Mouse (Mus musculus): ENCODE data around the gene Ptp4a2.

The Ptp4a2 gene

DNA sequence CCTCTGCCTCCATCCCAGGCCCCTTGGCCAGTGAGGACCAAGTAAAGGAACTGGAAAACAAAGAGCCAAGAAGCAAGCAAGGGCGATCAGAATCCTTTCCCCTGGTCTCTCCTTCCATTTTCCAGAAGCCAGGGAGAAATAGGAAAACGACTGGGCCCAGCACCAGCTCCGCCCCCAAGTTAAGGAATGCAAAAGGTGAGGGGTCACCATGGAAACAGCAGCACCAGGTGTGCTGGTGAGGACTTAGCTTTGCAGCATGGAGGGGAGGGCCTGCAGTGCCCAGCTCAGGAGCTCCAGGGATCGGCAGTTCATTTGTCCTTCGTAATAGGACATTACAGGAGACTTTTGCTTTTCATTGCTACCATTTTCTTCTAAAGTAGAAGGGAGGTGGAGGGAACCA lies 13.0 kb upstream of the Ptp4a2 start:
- no peak for DNase-seq (ENCODE audit: low spot score)

DNA sequence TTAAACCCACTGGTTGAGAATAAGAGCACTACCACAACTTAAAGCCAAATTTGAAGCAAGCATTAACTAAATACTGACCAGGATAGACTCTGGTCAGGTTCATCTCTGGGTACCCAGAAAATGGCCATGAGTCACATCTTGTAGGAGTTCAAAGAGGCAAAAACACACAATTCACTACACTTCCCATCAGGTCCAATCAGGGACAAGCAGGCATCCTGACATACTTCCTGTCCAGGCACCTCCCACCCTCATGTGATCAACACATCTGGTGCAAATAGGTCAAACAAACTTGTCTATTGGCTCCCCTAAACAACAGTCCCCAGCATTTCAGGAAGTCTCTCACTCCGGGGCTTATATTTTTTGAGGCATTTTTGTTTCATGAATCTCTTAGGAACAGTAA lies 7.7 kb upstream of the Ptp4a2 start:
- DNase-seq (ENCODE audit: low spot score): no peak

DNA sequence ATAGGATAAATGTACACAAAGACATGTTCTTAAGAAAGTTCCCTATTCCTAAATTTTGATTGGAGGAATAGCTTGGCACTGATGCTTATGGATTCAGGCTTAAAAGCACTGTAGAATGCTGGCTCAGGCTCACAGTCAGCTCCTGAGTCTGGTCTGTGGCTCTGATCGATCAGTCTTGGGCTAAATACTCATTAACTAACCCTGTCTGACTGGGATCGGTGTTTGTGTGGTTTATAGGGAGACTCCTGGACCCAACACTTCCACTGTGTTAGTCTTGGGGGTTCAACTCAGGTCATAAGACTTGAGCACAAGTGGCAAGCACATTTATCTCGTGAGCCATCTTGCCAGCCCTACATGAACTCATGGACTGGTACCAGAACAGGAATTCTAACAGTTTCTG lies 6.0 kb upstream of the Ptp4a2 start:
- DNase-seq (ENCODE audit: low spot score): no peak

DNA sequence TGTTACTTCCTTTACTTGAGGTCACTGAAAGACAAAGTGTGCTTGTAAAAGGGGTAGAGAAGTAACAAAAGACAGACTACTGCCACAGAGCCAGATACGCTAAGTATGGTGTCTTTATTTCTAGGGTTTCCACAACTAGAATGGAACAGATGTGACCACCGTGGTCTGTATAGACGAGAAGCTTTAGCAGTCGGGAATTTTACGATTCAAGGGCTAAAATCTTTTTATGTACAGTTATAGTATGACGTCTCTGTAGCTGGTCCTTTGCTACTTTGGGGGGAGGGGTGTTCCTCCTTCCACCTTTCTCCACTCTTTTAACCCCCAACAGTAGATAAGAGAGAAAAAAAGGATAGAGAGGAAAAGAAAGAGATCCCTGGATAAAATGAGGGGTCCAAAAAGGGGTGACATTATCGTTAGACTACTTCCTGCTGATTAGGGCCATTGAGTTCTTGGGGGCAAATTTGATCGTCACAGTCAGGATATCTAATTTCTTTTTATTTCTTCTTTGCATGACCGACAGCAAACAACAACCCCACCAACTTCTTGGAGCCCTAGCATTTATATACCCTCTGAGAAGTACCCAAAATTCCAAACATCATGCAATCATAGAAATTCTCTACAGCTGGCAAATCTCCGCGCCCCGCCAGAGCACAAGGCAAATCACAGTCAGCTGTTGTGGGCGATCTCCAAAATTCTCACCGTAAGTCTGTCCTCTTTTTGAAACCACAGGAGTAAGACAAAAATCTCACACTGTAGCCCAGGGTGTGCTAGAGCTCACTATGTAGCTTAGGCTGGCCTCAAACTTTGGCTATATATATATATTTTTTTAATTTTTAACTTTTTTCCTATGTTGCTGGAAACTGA lies 818 bp downstream of the Ptp4a2 start:
- no peak for DNase-seq (ENCODE audit: low spot score)

DNA sequence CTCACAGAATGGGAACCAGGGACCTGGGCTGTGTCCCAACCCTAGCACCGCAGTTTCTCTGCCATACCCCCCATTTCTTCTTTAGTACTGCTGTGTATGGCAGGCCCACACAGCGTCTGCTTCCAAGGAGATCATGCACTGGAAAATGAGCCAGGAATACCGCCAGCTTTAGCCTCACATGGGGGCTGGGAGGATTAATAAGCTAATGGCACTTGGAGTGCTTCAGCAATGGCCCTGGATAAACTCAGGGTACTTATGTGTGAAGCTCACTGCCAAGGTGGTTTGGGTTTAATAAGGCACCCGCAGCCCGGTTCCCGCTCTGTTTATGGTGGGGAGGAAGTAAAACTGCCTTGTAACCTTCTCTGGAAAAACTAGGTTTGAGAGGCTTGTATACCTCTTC lies 6.6 kb downstream of the Ptp4a2 start:
- no peak for DNase-seq (ENCODE audit: low spot score)

DNA sequence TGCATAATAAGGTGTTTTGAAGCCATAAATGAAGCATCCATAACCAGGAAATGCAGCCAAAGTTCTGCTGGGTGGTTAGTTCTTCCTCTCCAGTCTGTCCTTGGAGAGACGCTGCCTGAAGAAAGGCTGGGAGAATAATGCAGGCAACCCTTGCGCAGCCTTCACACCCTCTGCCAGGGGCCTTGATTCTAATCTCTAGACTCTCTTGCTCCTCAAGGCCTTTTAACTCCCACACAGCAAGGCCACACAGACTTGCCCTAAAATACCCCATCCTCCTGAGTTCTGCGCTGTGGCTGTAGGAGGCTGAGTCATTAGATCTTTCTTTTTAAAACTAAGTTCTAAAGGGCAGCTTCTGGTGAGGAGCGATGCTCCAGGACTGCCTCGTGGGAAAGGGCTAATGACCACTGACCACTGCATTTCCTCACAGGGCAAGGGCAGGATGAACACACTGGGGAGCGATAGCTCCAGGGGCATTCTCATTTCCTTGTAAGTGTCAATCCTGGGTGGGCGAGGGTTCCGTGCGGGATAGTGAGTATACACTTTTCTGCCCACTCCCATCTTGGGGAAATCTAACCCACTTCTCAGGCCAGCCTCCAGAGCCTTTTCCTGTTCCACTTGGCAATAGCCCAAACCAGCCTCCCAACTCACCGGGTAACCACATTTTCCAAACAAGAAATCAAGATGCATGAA lies 7.6 kb downstream of the Ptp4a2 start:
- peak; percentile 77 for DNase-seq (ENCODE audit: low spot score)

DNA sequence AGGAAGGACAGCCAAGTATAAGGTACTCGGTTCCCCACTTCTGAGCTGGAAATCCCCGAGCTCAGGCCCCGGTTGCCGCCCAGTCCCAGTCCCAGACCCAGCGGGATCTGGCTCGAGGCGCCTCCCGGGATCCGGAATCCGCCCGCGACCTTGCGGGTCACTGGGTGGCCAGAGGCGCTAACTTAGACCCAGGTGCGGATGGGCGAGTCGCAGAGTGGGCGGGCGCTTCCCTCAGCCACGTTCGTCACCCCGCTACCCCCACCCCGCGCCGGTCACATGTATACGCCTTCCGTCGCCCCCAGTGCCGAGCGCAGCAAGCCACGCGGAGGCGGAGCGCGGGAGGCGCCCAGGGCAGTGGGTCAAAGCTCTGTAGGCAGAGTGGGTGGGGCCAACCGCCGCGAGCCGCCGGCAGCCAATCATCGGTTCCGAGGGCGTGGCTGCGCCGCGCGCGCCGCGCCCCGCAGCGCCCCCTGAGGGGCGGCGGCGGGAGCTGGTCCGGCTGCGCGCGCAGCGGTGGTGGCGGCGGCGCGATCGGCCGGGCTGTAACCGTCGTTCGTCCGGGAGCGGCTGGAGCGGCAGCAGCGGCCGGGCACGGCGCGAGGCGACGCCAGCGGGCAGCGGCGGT lies 8.8 kb downstream of the Ptp4a2 start:
- DNase-seq (ENCODE audit: low spot score): peak; percentile 98

DNA sequence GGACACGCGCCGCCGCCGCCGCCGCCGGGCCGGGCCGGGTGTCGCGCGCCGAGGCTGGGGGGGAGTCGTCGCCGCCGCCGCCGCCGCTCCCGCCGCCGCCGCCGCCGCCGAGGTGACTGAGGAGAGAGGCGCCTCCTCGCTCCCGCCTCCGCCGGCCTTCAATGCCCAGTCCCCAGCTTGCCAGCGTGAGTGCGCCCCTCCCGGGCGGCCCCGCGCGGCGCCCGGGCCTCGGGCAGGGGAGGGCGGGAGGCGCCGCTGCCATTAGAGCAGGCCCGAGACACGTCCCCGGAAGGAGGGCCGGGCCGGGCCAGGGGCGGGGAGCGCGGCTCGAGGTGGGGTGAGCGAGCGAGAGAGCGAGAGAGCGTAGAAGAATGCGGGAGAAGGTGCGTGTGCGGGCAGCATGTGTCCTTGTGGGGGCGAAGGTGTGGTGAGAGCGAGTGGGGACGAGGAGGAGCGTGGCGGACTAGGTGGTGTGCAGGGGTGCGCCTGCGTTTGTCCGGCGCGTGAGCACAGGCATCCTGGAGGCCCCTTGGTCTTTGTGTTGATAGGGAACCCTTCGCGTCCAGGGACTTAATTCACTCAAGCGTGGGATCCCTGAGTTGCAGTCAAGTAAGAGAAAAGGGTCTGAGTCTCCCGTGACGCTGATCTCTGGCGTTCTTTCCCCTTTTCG lies 9.5 kb downstream of the Ptp4a2 start:
- DNase-seq (ENCODE audit: low spot score): peak; percentile 85

DNA sequence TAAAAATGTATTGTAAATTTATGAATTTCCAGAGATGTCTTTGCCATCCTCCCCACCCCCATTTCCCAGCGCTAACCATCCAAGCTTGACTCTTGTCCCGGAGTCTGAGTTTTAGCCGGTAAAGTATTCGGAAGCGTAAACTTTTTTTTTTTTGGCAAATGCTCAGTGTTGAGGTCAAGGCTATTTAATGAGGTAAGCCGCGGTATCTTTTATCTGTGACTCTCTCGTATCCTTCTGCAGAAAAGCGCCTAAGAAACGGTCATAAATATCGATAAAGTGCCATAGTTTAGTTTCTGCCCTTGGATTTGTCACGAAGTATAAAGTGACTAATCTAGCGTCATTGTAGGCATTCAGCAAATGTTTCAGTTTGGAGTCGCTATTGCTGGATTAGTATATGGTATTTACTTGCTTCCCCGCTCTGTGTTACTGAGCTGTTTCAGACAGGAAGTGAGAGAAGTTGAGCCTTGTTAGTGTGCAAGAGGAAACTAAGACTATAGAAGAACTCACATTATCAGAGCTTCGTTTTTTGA lies 10.1 kb downstream of the Ptp4a2 start:
- no peak for DNase-seq (ENCODE audit: low spot score)

DNA sequence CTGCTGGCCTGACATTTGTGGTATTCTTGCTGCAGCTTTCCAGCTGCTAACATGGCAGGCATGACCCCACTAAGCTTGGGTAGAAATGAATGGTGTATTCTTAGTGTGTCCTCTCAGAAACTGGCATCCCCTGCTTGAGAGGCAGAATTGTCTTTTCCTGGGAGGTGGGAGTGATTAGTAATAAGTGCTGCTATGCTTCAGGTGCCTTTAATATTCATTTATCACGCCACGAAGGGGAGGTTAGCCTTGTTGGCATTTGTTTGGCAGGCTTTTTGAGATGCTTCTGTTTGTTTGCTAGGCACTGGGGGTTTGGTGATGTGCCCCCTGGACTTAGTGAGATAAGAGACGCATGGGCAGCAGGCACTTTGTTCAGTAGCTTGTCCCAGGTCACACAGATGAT lies 11.3 kb downstream of the Ptp4a2 start:
- no peak for DNase-seq (ENCODE audit: low spot score)

DNA sequence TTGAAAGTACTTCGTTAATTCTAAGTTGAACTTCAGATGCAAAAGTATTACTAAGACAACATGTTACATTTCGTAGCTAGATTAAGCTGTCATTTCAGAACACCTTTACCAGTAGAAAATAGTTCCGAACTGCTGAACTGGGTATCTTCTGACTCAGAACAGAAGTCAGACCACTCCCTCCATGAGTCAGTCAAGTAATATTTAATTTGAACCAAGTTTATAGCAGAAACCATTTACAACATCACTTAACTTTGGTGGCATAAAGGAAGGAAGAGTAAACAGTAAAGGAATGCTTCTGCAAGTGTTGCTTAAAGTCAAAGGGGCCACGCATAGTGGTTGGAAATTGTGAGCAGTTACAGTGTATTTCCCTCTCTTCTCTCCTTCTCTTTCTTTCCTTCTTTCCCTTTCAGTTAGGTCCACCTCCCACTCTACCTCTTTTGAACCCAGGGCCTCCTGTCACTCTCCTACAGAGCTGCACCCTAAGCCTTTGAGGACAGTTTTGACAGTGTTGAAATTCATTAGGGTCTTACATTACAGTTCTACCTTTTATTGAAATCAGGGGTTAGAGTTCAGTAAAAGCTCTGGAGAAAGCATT lies 12.3 kb downstream of the Ptp4a2 start:
- no peak for DNase-seq (ENCODE audit: low spot score)

DNA sequence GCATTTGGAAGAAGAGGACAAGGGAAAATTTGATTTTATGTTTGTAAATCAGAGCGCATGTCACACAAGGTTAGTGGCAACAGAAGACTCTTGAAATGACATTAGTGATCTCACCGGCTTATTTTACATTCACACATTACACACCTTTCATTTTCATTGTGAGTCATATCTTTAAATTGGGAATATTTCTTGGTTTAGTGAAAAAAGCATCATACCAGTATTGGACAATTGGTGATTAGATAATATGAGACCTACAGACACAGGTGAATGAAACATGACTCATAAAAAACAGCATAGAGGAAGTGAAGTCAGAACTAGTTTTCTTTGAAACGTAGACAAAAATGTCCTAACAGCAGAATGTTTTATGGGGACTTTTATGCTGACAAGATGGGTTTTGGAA lies 16.6 kb downstream of the Ptp4a2 start:
- DNase-seq (ENCODE audit: low spot score): no peak

DNA sequence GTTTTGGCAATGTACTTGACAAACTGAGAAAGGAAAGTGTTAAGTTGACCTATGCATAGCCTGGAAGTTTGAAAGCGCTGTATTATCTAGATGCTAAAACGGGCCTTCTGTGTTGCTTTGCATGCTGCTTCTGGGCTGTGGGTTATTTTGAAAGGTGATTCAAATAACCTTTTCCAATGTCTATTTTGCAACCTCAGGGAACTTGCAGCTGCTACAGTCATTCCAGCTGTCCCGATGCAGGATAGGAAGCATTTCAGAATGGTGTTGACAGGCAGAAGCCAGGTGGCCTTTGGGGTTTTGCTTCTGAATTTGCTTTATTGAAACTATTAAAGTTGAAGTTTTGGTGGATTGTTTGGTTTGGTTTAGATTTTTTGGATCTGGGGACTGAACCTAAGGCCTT lies 17.1 kb downstream of the Ptp4a2 start:
- no peak for DNase-seq (ENCODE audit: low spot score)

DNA sequence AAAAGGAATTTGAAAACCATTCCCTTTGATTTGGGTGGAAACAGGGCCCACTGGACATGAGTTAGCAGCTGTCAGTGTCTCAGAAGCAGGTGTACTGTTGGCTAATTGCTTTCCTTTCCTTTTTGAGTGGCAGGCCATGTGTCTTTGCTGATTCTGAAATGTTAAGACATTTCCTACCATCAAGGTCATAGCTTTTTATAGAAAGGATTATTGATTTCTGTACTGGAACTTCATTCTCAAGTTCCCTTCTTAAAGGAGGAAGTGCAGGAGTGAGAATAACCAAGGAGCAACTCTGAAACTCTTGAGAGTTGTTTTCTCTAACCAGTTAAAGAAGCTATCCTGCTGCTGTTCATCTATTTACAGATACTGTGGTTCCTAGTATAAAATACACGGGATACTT lies 18.8 kb downstream of the Ptp4a2 start:
- DNase-seq (ENCODE audit: low spot score): no peak

DNA sequence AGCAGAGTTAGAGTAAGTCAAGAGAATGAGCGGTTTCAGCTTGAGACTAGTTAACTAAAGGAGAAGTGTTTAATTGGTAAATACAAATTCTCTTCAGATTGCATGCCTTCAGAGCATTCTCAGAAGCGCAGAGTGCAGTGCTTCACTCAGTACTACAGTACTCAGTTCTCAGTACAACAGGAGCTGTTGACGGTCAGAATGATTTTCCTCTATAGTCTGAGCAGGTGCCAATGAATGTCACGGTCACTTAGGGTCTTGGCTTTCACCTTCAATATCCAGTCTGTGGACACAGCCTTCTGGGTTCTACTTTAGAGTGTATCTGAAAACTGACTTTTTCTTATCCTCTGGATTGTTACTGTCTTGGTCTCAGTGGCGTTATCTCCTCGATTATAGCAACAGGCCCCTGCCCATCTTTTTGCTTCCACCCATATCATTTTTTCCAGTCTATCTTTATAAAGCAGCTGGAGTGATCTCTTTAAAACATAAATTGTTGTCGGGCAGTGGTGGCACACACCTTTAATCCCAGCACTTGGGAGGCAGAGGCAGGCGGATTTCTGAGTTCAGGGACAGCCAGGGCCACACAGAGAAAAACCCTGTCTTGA lies 19.4 kb downstream of the Ptp4a2 start:
- DNase-seq (ENCODE audit: low spot score): no peak

DNA sequence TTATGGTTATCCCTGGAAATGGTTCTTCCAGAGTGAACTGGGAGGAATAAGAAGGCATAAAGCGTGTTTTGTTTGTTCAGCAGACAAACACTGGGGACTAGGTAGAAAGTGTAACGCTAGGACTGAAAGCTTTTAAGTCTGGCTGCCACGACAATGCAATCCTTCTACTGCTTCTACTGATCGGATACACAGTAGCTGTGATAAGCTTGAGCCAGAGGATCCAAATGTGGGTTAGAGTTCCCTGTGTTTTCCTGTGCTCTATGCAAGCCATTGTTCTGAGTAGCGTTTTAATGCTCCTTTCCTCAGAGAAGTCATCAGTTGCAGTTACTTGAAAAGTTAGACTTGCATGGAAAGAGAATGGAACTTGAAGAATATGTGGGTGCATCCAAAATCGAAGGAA lies 23.6 kb downstream of the Ptp4a2 start:
- DNase-seq (ENCODE audit: low spot score): peak; percentile 59

DNA sequence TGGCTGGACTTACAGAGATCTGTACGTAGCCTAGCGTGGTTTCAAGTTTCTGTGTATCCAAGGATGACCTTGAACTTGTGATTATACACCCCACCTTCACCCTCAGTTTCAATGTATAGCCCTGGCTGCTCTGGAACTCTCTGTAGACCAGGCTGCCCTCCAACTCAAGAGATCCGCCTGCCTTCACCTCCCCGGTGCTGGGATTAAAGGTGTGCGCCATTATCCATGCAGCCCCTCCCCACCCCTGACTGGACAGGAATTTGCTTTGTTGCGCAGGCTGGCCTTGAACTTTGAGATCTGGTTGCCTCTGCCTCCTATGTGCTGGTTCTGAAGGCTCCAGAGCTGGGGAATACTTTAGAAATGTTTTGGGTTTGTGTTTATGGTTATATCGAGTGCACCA lies 24.3 kb downstream of the Ptp4a2 start:
- no peak for DNase-seq (ENCODE audit: low spot score)

DNA sequence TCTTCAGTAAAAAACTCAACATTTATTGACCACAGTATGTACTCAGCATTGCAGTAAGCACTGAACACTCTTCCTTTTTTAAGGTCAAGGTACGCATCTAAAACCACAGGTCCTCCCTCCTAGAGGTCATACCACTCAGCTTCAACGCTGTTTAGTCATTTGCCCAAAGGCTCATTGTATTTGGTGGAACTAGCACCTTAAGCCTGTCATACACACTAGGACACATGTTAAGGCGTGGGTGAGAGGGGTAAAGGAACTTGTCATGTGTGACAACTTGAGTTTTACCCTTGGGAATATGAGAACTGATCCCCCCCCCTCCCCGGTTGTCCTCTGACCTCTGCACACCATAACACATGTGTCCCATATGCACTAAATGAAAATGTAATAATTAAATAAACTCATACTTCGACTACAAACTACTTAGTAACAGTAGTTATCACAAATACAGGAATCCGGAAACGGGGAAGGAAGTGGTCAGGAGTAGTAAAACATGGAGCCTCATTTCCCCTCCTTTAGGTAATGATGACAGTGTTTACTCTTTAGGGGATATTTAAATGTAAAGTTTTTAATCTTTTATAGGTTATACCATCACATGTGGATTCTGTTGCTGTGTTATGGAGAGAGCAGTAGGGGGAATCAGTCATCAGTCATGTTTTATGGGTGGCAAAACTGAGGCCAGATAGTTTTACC lies 29.0 kb downstream of the Ptp4a2 start:
- no peak for DNase-seq (ENCODE audit: low spot score)

DNA sequence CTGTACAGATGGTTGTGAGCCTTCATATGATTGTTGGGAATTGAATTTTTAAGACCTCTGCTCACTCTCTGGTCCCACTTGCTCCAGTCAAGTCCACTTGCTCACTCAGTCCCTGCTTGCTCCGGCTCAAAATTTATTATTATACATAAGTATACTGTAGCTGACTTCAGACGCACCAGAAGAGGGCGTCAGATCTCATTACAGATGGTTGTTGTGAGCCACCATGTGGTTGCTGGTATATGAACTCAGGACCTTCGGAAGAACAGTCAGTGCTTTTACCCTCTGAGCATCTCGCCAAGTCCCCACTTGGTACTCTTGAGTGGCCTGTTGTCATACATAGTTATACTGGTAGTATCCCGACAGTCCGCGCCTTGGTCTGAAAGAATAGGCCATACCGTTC lies 35.8 kb downstream of the Ptp4a2 start:
- no peak for DNase-seq (ENCODE audit: low spot score)

DNA sequence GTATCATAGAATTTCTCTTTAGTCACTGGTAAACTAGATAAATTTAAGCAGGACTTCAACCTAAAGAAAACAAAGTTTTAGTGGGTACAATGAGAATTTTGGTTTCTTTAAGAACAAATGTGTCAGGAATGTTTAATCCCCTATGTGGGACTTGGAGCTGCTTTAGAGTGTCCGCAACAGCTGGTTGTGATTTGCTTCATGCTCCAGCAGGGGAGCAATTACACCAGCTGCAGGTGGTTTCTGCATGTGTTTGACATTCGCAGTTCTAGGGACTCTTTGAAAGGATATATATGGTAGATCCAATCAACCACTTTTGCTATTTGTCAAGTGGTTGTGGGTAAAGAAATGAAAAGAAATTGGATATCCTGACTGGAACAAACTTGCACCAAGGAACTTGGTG lies 39.5 kb downstream of the Ptp4a2 start:
- DNase-seq (ENCODE audit: low spot score): no peak

DNA sequence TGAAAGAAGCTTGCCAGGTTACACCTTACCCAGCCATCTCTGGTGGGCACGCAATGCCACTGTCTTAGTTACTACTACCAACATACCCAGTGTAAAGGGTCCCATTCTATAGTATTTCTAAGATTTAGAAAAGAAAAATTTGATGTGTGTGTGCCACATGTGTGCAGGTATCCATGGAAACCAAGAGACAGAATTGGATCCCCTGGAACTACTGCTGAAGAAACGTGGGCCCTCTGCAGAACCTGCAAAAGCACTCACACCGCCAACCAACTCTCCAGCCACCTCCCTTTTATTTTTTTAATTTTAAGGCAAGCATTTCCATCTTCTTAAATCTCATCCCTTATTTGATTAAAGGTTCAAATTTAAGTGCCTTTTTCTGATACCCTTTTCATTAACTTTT lies 40.8 kb downstream of the Ptp4a2 start:
- DNase-seq (ENCODE audit: low spot score): no peak
